Mouse (Mus musculus) limb, embryonic 11.5 days (tissue): ENCODE measurements around the gene P4ha3. TPM values are rescaled to one million over a fixed set of nuclear protein-coding genes. Genes with fewer than 3 reads are reported as not detected.
A peak's percentile ranks its signal among the peaks of the same experiment; 100 is the strongest.

Experiments
- ATAC-seq: fragments of 200-750 bp; cut with Nextera tagmentation; 2 replicates; pipeline ENCODE4 v1.8.0; 2017; ENCODE audit warnings: low read depth; ENCODE audit not compliant: insufficient number of reproducible peaks, low FRiP score, low TSS enrichment
- DNase-seq: peaks from one replicate; pipeline ENCODE4 v3.0.0-alpha.2; 2015; ENCODE audit warnings: low spot score
- H3K27ac ChIP-seq: fragments of 300-500 bp; sonication (generic); replicated peaks from 2 replicates; pipeline ENCODE4 v1.5.1; 2014; ENCODE audit warnings: low read depth, mild to moderate bottlenecking, low read length
- H3K27me3 ChIP-seq: fragments of 300-500 bp; sonication (generic); 2 replicates; pipeline ENCODE4 v1.6.1; 2014; ENCODE audit warnings: mild to moderate bottlenecking, low read length, mixed read lengths; ENCODE audit not compliant: control insufficient read depth, insufficient read depth
- H3K36me3 ChIP-seq: fragments of 300-500 bp; sonication (generic); 2 replicates; pipeline ENCODE4 v1.6.1; 2014; ENCODE audit warnings: mild to moderate bottlenecking, low read length, moderate library complexity, mixed read lengths; ENCODE audit not compliant: control insufficient read depth, insufficient read depth
- H3K4me1 ChIP-seq: fragments of 300-500 bp; sonication (generic); 2 replicates; pipeline ENCODE4 v1.6.1; 2014; ENCODE audit warnings: low read length, mixed read lengths; ENCODE audit not compliant: control insufficient read depth, insufficient read depth
- H3K4me2 ChIP-seq: fragments of 300-500 bp; sonication (generic); 2 replicates; pipeline ENCODE4 v1.6.1; 2014; ENCODE audit warnings: low read depth, mild to moderate bottlenecking, moderate library complexity; ENCODE audit not compliant: severe bottlenecking
- H3K4me3 ChIP-seq: fragments of 300-500 bp; sonication (generic); 2 replicates; pipeline ENCODE4 v1.5.1; 2014; ENCODE audit warnings: low read depth, low read length
- H3K9ac ChIP-seq: fragments of 300-500 bp; sonication (generic); 2 replicates; pipeline ENCODE4 v1.6.1; 2014; ENCODE audit warnings: mild to moderate bottlenecking, low read length
- H3K9me3 ChIP-seq: fragments of 300-500 bp; sonication (generic); 2 replicates; pipeline ENCODE4 v1.6.1; 2016; ENCODE audit warnings: low read length; ENCODE audit not compliant: control insufficient read depth
- WGBS: fragments of 180-500 bp; shearing (Covaris S2); extraction: QIAGEN DNeasy Blood & Tissue Kit; methylation state at CpG from one replicate; pipeline ENCODE4 v1.1.7; 2014; 5-methylcytosine and 5-hydroxymethylcytosine counted together
- polyA plus RNA-seq: library from polyadenylated mRNA; unstranded; fragments of >200 nt; fragmentation: Nextera tagmentation; extraction: Ambion mirVana; gene quantifications from 2 replicates; pipeline ENCODE4 v1.2.1, GENCODE M21; 2014

Gene P4ha3
- polyA plus RNA-seq, 1 experiment from 2014 or later: 5.9 TPM

GRCm38 (mm10) chr7:100293546-100293945 is 8.2 kb downstream of the P4ha3 start:
- Histone ChIP-seq H3K9ac (no peak overlapping the region), H3K27me3 (no peaks in the 10 kb centered on the region), H3K27ac (no peak overlapping the region), H3K4me1 (peaks cover 6% of the 10 kb centered on the region; the same call in 1 of the 2 replicates), H3K4me2 (no peak overlapping the region), H3K9me3 (no peaks in the 10 kb centered on the region), H3K4me3 (no peak overlapping the region), H3K36me3 (no peaks in the 10 kb centered on the region)
- ATAC-seq (no peak), DNase-seq (no peak)
- 82% methylated on average over 8 of the region's 8 CpGs for WGBS

- 94% methylated on average over 2 of the region's 2 CpGs for whole genome bisulfite sequencing
- no peak overlapping the region for H3K4me3 ChIP-seq
- H3K4me2 ChIP-seq: no peak overlapping the region
- H3K4me1 ChIP-seq: 0 out of 2 replicates have a peak, but pooled peaks cover 5% of the 10 kb centered on the region
- no peaks in the 10 kb centered on the region for H3K36me3 ChIP-seq
- H3K9me3 ChIP-seq: no peaks in the 10 kb centered on the region
- H3K9ac ChIP-seq: no peak overlapping the region
- ATAC-seq (no peak), DNase-seq (no peak)
- H3K27ac ChIP-seq: no peak overlapping the region
- H3K27me3 ChIP-seq: no peaks in the 10 kb centered on the region
Observed at GRCm38 (mm10) chr7:100295745-100296144, 10.4 kb downstream of the P4ha3 start.

GRCm38 (mm10) chr7:100296699-100297098 is 11.4 kb downstream of the P4ha3 start:
- Histone ChIP-seq H3K9ac (no peak overlapping the region), H3K36me3 (no peaks in the 10 kb centered on the region), H3K9me3 (no peaks in the 10 kb centered on the region), H3K27ac (no peak overlapping the region), H3K4me2 (no peak overlapping the region), H3K4me3 (no peak overlapping the region), H3K4me1 (0 out of 2 replicates have a peak, but pooled peaks cover 5% of the 10 kb centered on the region), H3K27me3 (no peaks in the 10 kb centered on the region)
- WGBS: 86% methylated on average over 6 of the region's 6 CpGs
- ATAC-seq (no peak), DNase-seq (no peak)

- no peak overlapping the region for H3K9ac ChIP-seq
- no peak overlapping the region for H3K27ac ChIP-seq
- 0 out of 2 replicates have a peak, but pooled peaks cover 5% of the 10 kb centered on the region for H3K4me1 ChIP-seq
- WGBS: 61% methylated on average over 14 of the region's 14 CpGs
- H3K27me3 ChIP-seq: no peaks in the 10 kb centered on the region
- no peak overlapping the region for H3K4me3 ChIP-seq
- no peaks in the 10 kb centered on the region for H3K9me3 ChIP-seq
- DNase-seq (peak; percentile 37), ATAC-seq (no peak; the same call in 1 of the 2 replicates)
- H3K4me2 ChIP-seq: no peak overlapping the region
- no peaks in the 10 kb centered on the region for H3K36me3 ChIP-seq
Observed at GRCm38 (mm10) chr7:100298861-100299510, 13.7 kb downstream of the P4ha3 start.

GRCm38 (mm10) chr7:100301390-100301789 is 16.1 kb downstream of the P4ha3 start:
- Histone ChIP-seq H3K27ac (no peak overlapping the region), H3K9ac (no peak overlapping the region), H3K4me3 (no peak overlapping the region), H3K27me3 (no peaks in the 10 kb centered on the region), H3K36me3 (no peaks in the 10 kb centered on the region), H3K9me3 (no peaks in the 10 kb centered on the region), H3K4me1 (0 out of 2 replicates have a peak, but pooled peaks cover 5% of the 10 kb centered on the region), H3K4me2 (no peak overlapping the region)
- no peak for DNase-seq
- WGBS: 82% methylated on average over 3 of the region's 3 CpGs
- no peak for ATAC-seq

GRCm38 (mm10) chr7:100302316-100302715 is 17.0 kb downstream of the P4ha3 start:
- H3K9me3 ChIP-seq: no peaks in the 10 kb centered on the region
- no peaks in the 10 kb centered on the region for H3K36me3 ChIP-seq
- no peak overlapping the region for H3K4me3 ChIP-seq
- H3K27me3 ChIP-seq: no peaks in the 10 kb centered on the region
- no peak overlapping the region for H3K4me2 ChIP-seq
- H3K27ac ChIP-seq: no peak overlapping the region
- no peak overlapping the region for H3K9ac ChIP-seq
- 0 out of 2 replicates have a peak, but pooled peaks cover 5% of the 10 kb centered on the region for H3K4me1 ChIP-seq
- WGBS: 64% methylated on average over 4 of the region's 4 CpGs
- DNase-seq (no peak), ATAC-seq (no peak)

DNA sequence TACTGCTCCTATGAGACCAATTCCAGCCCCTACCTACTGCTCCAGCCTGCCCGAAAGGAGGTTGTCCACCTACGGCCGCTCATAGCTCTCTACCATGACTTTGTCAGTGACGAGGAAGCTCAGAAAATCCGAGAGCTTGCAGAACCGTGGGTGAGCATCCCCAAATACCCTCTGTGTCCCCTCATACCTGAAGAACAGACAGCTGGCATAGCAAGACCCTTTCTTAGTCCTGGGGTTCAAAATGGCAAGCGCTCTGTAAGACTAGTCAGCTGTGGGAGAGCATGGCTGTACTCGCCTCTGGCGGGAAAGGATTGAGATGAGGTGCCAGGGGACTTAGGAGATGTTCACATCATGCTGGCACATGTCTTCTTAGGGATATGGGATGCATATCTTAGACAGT is 20.6 kb downstream of the P4ha3 start:
- H3K4me2 ChIP-seq: no peak overlapping the region
- WGBS: 91% methylated on average over 9 of the region's 9 CpGs
- H3K36me3 ChIP-seq: no peaks in the 10 kb centered on the region
- ATAC-seq (no peak), DNase-seq (no peak)
- H3K9ac ChIP-seq: no peak overlapping the region
- no peak overlapping the region for H3K4me3 ChIP-seq
- no peak overlapping the region for H3K27ac ChIP-seq
- no peaks in the 10 kb centered on the region for H3K4me1 ChIP-seq
- H3K9me3 ChIP-seq: no peaks in the 10 kb centered on the region
- H3K27me3 ChIP-seq: no peaks in the 10 kb centered on the region

GRCm38 (mm10) chr7:100307872-100308653 is 22.7 kb downstream of the P4ha3 start:
- ATAC-seq: no peak
- Histone ChIP-seq H3K27ac (no peak overlapping the region), H3K9me3 (no peaks in the 10 kb centered on the region), H3K4me1 (no peaks in the 10 kb centered on the region), H3K9ac (no peak overlapping the region), H3K4me2 (no peak overlapping the region), H3K4me3 (no peak overlapping the region), H3K27me3 (no peaks in the 10 kb centered on the region), H3K36me3 (no peaks in the 10 kb centered on the region)
- DNase-seq: no peak
- WGBS: 62% methylated on average over 6 of the region's 6 CpGs
